Mouse (Mus musculus) spleen, adult 2 months (tissue): Measurements from ENCODE around the gene Olfr920.

Experiments used
- CTCF ChIP-seq: fragments of 200-500 bp; IDR thresholded peaks from 2 replicates; pipeline ENCODE4 v1.5.1; 2011; ENCODE audit warnings: mild to moderate bottlenecking, inconsistent platforms; ENCODE audit not compliant: insufficient read depth, insufficient read length, insufficient replicate concordance; ENCODE audit errors: extremely low read depth
- POLR2A ChIP-seq: fragments of 200-500 bp; IDR thresholded peaks from 2 replicates; pipeline ENCODE4 v1.6.1; 2011; ENCODE audit warnings: low read depth, low read length, inconsistent platforms

DNA sequence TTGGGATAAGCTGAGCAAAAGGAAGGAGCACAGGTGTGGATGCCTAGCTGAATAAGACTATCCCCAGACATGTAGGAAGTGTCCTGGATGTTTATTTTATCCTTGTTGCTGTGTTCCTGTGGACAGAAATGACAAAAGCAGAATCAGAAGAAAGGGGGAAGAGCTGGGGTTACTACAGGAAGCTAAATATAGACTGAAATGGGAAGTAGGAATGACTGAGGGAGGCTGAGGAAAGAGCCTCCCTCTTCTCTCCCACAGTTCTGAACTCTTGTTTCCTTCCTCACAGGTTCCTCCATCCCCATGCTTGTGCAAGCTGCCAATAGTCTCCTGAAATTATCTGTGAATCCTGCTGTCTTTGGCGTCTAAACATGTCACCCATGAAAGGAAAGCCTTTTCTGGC, 10.7 kb upstream of the Olfr920 start:
- TF ChIP-seq CTCF (no peak), POLR2A (no peak)
